Mouse (Mus musculus): ENCODE data around the gene Gm10961. TPM values are rescaled to one million over a fixed set of nuclear protein-coding genes. Genes with fewer than 3 reads are reported as not detected.
"Not testable (repeated sequence)": the region's sequence is repeated elsewhere in the genome, so short reads cannot be mapped to it uniquely, and the experiment has no call there.

Gm10961 gene
- polyA plus RNA-seq, 1 experiment, result not detected

GRCm38 (mm10) chr3:107628551-107628950 lies 2.6 kb upstream of the Gm10961 start:
- H3K4me1 ChIP-seq, result peaks cover 32% of the 10 kb centered on the region
- no peaks in the 10 kb centered on the region for H3K27me3 ChIP-seq (replicated peaks)
- H3K4me3 ChIP-seq (replicated peaks), result no peak overlapping the region
- peaks cover 61% of the 10 kb centered on the region for H3K36me3 ChIP-seq (replicated peaks; ENCODE audit: low read length)
- TF ChIP-seq FLI1 (IDR thresholded peaks at IDR 0.05; ENCODE audit: low read length), result no peak
- TF ChIP-seq GATA1 (IDR thresholded peaks at IDR 0.05; ENCODE audit: borderline replicate concordance, low read length), result no peak
- H3K9me3 ChIP-seq, result no peaks in the 10 kb centered on the region

- TF ChIP-seq FLI1 (IDR thresholded peaks at IDR 0.05; ENCODE audit: low read length), result no peak
- TF ChIP-seq GATA1 (IDR thresholded peaks at IDR 0.05; ENCODE audit: borderline replicate concordance, low read length), result no peak
- H3K27me3 ChIP-seq (replicated peaks), result no peaks in the 10 kb centered on the region
- peaks cover 52% of the 10 kb centered on the region for H3K36me3 ChIP-seq (replicated peaks; ENCODE audit: low read length)
Observed at GRCm38 (mm10) chr3:107629411-107629810, 1.7 kb upstream of the Gm10961 start.

GRCm38 (mm10) chr3:107631523-107631958 lies 419 bp downstream of the Gm10961 start, which contains the start of gene Strip1:
TSS of gene Strip1 (minus strand) at chr3:107631694.
- Histone ChIP-seq H3K36me3 (replicated peaks; ENCODE audit: low read length) (peaks cover 31% of the 10 kb centered on the region), H3K4me1 (peaks cover 35% of the 10 kb centered on the region), H3K9me3 (no peaks in the 10 kb centered on the region), H3K27me3 (replicated peaks) (no peaks in the 10 kb centered on the region), H3K4me3 (replicated peaks) (peak within 1 kb of the TSS; percentile 95)
- TF ChIP-seq FLI1 (IDR thresholded peaks at IDR 0.05; ENCODE audit: low read length) (no peak), GATA1 (IDR thresholded peaks at IDR 0.05; ENCODE audit: borderline replicate concordance, low read length) (no peak)

More at GRCm38 (mm10) chr3:107629411-107629810, 1.7 kb upstream of the Gm10961 start:
- H3K4me3 ChIP-seq (replicated peaks), result no peak overlapping the region
- peaks cover 31% of the 10 kb centered on the region for H3K4me1 ChIP-seq
- H3K9me3 ChIP-seq, result no peaks in the 10 kb centered on the region

GRCm38 (mm10) chr3:107632786-107633185 lies 1.7 kb downstream of the Gm10961 start:
- Histone ChIP-seq H3K4me3 (replicated peaks) (no peak overlapping the region), H3K36me3 (replicated peaks; ENCODE audit: low read length) (peaks cover 18% of the 10 kb centered on the region), H3K9me3 (no peaks in the 10 kb centered on the region), H3K4me1 (peaks cover 42% of the 10 kb centered on the region), H3K27me3 (replicated peaks) (no peaks in the 10 kb centered on the region)
- TF ChIP-seq FLI1 (IDR thresholded peaks at IDR 0.05; ENCODE audit: low read length), result no peak
- TF ChIP-seq GATA1 (IDR thresholded peaks at IDR 0.05; ENCODE audit: borderline replicate concordance, low read length), result no peak

- H3K36me3 ChIP-seq (replicated peaks; ENCODE audit: low read length), result peaks cover 7% of the 10 kb centered on the region
- no peaks in the 10 kb centered on the region for H3K9me3 ChIP-seq
- TF ChIP-seq FLI1 (IDR thresholded peaks at IDR 0.05; ENCODE audit: low read length), result no peak
- no peak for TF ChIP-seq GATA1 (IDR thresholded peaks at IDR 0.05; ENCODE audit: borderline replicate concordance, low read length)
- no peak overlapping the region for H3K4me3 ChIP-seq (replicated peaks)
- no peaks in the 10 kb centered on the region for H3K27me3 ChIP-seq (replicated peaks)
- H3K4me1 ChIP-seq, result peaks cover 44% of the 10 kb centered on the region
Observed at GRCm38 (mm10) chr3:107633906-107634305, 2.8 kb downstream of the Gm10961 start.

- TF ChIP-seq GATA1 (IDR thresholded peaks at IDR 0.05; ENCODE audit: borderline replicate concordance, low read length), result no peak
- no peaks in the 10 kb centered on the region for H3K9me3 ChIP-seq
- peaks cover 30% of the 10 kb centered on the region for H3K4me1 ChIP-seq
- H3K4me3 ChIP-seq (replicated peaks), result no peak overlapping the region
- H3K36me3 ChIP-seq (replicated peaks; ENCODE audit: low read length), result no peaks in the 10 kb centered on the region
- H3K27me3 ChIP-seq (replicated peaks), result no peaks in the 10 kb centered on the region
Observed at GRCm38 (mm10) chr3:107635836-107636235, 4.7 kb downstream of the Gm10961 start.

GRCm38 (mm10) chr3:107636236-107636635 lies 5.1 kb downstream of the Gm10961 start:
- Histone ChIP-seq H3K4me1 (peaks cover 30% of the 10 kb centered on the region), H3K36me3 (replicated peaks; ENCODE audit: low read length) (no peaks in the 10 kb centered on the region)
- no peak for TF ChIP-seq FLI1 (IDR thresholded peaks at IDR 0.05; ENCODE audit: low read length)
- TF ChIP-seq GATA1 (IDR thresholded peaks at IDR 0.05; ENCODE audit: borderline replicate concordance, low read length), result no peak

GRCm38 (mm10) chr3:107637606-107638172 lies 6.6 kb downstream of the Gm10961 start:
- no peak for TF ChIP-seq FLI1 (IDR thresholded peaks at IDR 0.05; ENCODE audit: low read length)
- peak; percentile 62; the same call in 1 of the 3 replicates for TF ChIP-seq GATA1 (IDR thresholded peaks at IDR 0.05; ENCODE audit: borderline replicate concordance, low read length)

More at GRCm38 (mm10) chr3:107636236-107636635, 5.1 kb downstream of the Gm10961 start:
- Histone ChIP-seq H3K9me3 (no peaks in the 10 kb centered on the region), H3K27me3 (replicated peaks) (no peaks in the 10 kb centered on the region), H3K4me3 (replicated peaks) (no peak overlapping the region)

GRCm38 (mm10) chr3:107646947-107647346 lies 15.8 kb downstream of the Gm10961 start:
- peaks cover 15% of the 10 kb centered on the region for H3K4me1 ChIP-seq
- H3K27me3 ChIP-seq (replicated peaks), result peaks cover 4% of the 10 kb centered on the region
- no peaks in the 10 kb centered on the region for H3K36me3 ChIP-seq (replicated peaks; ENCODE audit: low read length)
- H3K9me3 ChIP-seq, result peaks cover 3% of the 10 kb centered on the region; the same call in 1 of the 2 replicates
- no peak overlapping the region for H3K4me3 ChIP-seq (replicated peaks)
- TF ChIP-seq FLI1 (IDR thresholded peaks at IDR 0.05; ENCODE audit: low read length), result no peak
- no peak for TF ChIP-seq GATA1 (IDR thresholded peaks at IDR 0.05; ENCODE audit: borderline replicate concordance, low read length)

More at GRCm38 (mm10) chr3:107637606-107638172, 6.6 kb downstream of the Gm10961 start:
- Histone ChIP-seq H3K4me1 (peaks cover 24% of the 10 kb centered on the region), H3K27me3 (replicated peaks) (no peaks in the 10 kb centered on the region), H3K36me3 (replicated peaks; ENCODE audit: low read length) (no peaks in the 10 kb centered on the region), H3K9me3 (no peaks in the 10 kb centered on the region), H3K4me3 (replicated peaks) (no peak overlapping the region)

GRCm38 (mm10) chr3:107650276-107650675 lies 19.2 kb downstream of the Gm10961 start:
- not testable (repeated sequence) for H3K36me3 ChIP-seq (replicated peaks; ENCODE audit: low read length); H3K4me3 ChIP-seq (replicated peaks)

More at GRCm38 (mm10) chr3:107650276-107650675, 19.2 kb downstream of the Gm10961 start:
- peaks cover 15% of the 10 kb centered on the region for H3K4me1 ChIP-seq
- H3K27me3 ChIP-seq (replicated peaks); H3K9me3 ChIP-seq: not testable (repeated sequence)

All from megakaryocyte, embryonic 14.5 days (primary cell).